Mouse (Mus musculus): ENCODE data around the gene Klhl10.

GRCm38 (mm10) chr11:100402240-100402639 is 39.5 kb upstream of the Klhl10 start:
- no peak for TF ChIP-seq CTCF (IDR thresholded peaks at IDR 0.05; ENCODE audit: extremely low read depth, insufficient read depth, insufficient read length, insufficient replicate concordance)
- no peak for TF ChIP-seq POLR2A (IDR thresholded peaks at IDR 0.05; ENCODE audit: low read depth, low read length)

Measured in spleen, adult 2 months (tissue).